ENCODE assay signal across 25 mouse cellular contexts in genomic region chr19:25525726-25526125, GRCm38 (mm10). TPM values are rescaled to one million over a fixed set of nuclear protein-coding genes. Genes with fewer than 3 reads are reported as not detected.
"Had no signal": no experiment of that assay in that cellular context is flagged by ENCODE, and none has a peak within 500 bp of the region (broad histone marks: within the 10 kb centered on the region; RNA-seq: fewer than 3 reads in every experiment).

No protein-coding gene starts in this region.

- ATAC-seq: midbrain, embryonic 16.5 days had no signal

- H3K36me3 ChIP-seq: midbrain, embryonic 10.5 days; midbrain, embryonic 12.5 days; neural tube, embryonic 13.5 days; neural tube, embryonic 15.5 days had no signal

- H3K4me3 ChIP-seq: midbrain, embryonic 10.5 days; midbrain, embryonic 12.5 days; myocyte; neural tube, embryonic 13.5 days; neural tube, embryonic 15.5 days had no signal

- H3K27me3 ChIP-seq: midbrain, embryonic 12.5 days; neural tube, embryonic 13.5 days; neural tube, embryonic 15.5 days had no signal

- H3K4me1 ChIP-seq: midbrain, embryonic 12.5 days; neural tube, embryonic 13.5 days; neural tube, embryonic 15.5 days had no signal

- H3K9ac ChIP-seq: lung, embryonic 14.5 days; midbrain, embryonic 12.5 days; neural tube, embryonic 13.5 days; neural tube, embryonic 15.5 days had no signal

- DNase-seq: lung, embryonic 14.5 days; lung, postnatal 10 days; lung, postnatal 4 days; midbrain, embryonic 14.5 days; retina, postnatal 1 day; right cerebral cortex, adult 18-20 months; right cerebral cortex, postnatal 25 days; right cerebral cortex, postnatal 4 days; spleen, adult 18-20 months; thymus, adult 18-20 months; thymus, postnatal 14 days; thymus, postnatal 36 days had no signal

- H3K4me2 ChIP-seq: lung, embryonic 14.5 days; midbrain, embryonic 12.5 days; neural tube, embryonic 13.5 days; neural tube, embryonic 15.5 days had no signal

- H3K9me3 ChIP-seq: midbrain, embryonic 10.5 days; neural tube, embryonic 13.5 days; neural tube, embryonic 15.5 days had no signal

- H3K27ac ChIP-seq: midbrain, embryonic 10.5 days; midbrain, embryonic 12.5 days; neural tube, embryonic 13.5 days; neural tube, embryonic 15.5 days had no signal

RNA-seq across cellular contexts. Expression of gene Dmrt1, which starts 20.3 kb away (rescaled TPM):
- total RNA-seq: megakaryocyte, adult 5-6 weeks; megakaryocyte-erythroid progenitor cell, adult 5-6 weeks had no signal
- polyA plus RNA-seq: lung, embryonic 14.5 days; lung, embryonic 16.5 days; midbrain, embryonic 14.5 days; midbrain, embryonic 16.5 days; neural tube, embryonic 15.5 days; small intestine, adult 2 months; stomach, embryonic 14.5 days; stomach, embryonic 16.5 days; thymus, postnatal 0 days had no signal
